Mouse (Mus musculus) MEL-GATA-1-ER (cell line): Measurements from ENCODE around the gene Bcl11a.
A peak's percentile ranks its signal among the peaks of the same experiment; 100 is the strongest.

Experiments
- DNase-seq: peaks from one replicate; pipeline ENCODE4 v3.0.0-alpha.2; 2012; ENCODE audit warnings: low read depth; ENCODE audit errors: extremely low read depth

The Bcl11a gene

DNA sequence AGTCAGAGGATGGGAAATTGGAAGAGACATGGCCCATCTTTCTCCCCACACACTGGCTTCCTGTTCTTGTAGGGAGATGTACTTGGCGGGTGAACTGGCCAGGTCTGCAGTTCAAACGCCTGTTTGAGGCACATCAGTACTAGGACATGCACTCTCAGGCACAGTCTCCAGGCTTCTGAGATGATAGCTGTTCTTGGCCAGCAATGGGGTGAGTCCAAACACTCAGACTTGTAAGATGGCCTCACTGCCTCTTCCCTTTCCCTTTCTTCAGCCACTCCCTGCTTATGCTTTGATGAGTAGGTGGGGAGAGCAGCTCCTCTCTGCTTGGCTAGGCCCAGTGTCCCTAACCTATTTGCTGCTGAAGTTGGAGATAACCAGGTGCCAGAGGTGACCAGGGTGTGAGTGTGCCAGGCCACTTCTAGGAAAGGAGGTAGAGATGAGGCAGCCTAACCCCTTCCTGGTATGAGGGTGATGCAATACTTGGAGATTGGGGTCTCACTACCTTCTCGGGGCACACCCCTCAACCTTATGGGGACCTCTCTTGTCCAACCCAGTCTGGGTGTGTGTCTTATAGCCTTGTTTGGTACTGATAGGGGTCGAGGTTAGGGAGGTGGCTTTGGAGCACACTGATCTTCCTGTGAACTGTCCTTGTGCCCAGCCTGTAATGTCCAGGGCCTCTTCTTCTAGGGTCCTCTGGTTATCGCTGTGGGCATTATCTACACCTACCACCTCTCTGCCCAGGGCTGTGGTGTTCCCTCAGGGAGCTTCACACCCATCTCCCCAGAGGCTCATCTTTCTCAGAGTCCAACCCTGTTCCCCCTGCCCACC lies 51.7 kb downstream of the Bcl11a start:
- DNase-seq: no peak

GRCm38 (mm10) chr11:24130186-24130760 lies 52.4 kb downstream of the Bcl11a start:
- no peak for DNase-seq

GRCm38 (mm10) chr11:24131818-24132217 lies 54.0 kb downstream of the Bcl11a start:
- no peak for DNase-seq

DNA sequence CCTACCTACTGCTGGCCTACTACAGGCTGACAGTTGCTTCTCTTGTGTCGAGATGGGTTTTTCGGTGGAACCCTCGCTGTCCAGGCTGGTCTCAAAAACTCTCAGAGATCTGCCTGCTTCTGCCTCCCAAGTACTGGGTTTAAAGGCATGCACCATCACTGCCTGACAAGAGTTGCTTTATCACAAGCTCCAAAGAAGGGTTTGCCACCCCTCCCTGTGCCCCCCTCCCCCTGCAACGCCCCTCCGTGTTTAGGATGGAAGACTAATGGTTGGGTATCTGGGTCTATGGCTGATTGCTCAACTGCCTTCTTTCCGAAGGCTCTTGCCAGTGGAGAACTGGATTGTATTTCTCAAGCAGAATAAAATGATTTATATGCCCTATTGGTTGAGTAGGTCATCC lies 54.5 kb downstream of the Bcl11a start:
- DNase-seq: no peak

DNA sequence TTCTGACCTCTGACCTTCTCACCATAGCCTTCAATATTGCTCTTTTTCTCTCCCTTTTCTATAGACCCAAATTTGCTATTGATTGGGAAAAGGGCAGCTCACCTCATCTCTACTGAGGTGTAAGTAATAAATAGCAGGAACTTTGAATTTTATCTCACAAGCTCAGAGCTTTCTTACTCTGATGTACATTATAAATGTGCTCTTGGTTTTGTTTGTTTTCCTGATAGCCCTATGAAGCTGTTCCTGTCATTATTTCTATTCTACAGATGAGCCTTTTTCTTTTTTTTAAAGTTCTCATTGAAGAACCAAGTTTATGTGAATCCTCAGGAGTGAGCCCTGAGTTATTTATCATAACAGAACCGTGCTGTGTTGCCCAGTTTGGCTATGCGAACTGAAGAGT lies 55.0 kb downstream of the Bcl11a start:
- DNase-seq: no peak

DNA sequence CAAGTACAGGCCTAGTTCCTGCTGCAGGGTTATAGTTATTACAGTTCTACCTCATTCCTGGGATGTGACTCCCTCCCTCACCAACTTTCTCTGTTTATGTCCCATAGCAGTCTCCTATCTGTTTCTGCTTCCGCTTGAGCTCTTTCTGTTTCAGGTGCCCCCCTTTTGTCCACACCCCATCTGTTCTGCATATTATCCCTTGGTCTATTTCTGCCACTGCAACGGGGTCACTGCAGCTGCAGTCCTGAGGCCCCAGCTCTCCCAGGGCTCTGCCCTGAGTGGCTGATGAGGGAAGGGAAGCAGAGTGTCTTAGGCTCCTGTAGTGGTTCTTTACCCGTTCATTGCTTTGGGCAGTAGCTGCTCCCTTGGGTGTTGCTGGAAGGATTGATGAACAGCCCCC lies 55.6 kb downstream of the Bcl11a start:
- DNase-seq: no peak

GRCm38 (mm10) chr11:24133928-24134327 lies 56.1 kb downstream of the Bcl11a start:
- no peak for DNase-seq

DNA sequence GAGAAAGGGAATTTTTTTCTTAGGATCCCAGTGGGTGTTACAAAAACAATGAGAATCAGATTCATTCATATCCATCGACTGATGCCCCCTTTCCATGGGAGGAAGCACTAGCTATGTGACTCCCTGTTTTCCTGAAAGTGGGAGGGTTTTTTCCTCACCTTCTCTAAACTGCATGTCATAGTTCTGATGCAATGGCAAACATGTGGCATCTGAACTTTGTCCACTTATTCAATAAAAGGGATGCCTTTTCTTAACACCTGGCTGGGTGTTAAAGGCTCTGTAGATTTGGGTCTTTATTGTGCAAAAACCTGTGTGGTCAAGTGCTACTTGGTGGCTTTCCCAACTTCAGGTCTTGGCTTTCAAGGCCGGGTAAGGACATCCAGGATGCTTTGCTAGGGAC lies 57.4 kb downstream of the Bcl11a start:
- DNase-seq: no peak

- peak; percentile 98 for DNase-seq
Observed at GRCm38 (mm10) chr11:24136084-24136785, 58.4 kb downstream of the Bcl11a start.

DNA sequence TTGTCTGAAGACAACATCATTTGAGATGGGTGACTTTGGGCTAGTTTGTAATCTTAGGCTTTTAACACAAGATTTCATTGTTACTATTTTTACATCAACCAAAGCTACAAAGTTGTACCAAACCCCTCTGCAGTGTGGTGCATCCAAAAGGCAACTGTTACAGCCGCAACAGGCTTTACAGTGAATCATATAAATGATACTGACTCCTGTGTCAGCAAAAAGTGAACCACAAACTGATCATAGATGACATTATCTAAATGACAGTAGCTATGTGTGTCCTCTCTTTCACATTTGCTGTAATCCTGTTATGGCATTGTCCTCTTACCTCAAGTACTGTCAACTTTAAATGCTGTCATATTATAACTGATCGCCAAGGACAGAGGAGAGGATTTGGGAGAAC lies 60.0 kb downstream of the Bcl11a start:
- no peak for DNase-seq

DNA sequence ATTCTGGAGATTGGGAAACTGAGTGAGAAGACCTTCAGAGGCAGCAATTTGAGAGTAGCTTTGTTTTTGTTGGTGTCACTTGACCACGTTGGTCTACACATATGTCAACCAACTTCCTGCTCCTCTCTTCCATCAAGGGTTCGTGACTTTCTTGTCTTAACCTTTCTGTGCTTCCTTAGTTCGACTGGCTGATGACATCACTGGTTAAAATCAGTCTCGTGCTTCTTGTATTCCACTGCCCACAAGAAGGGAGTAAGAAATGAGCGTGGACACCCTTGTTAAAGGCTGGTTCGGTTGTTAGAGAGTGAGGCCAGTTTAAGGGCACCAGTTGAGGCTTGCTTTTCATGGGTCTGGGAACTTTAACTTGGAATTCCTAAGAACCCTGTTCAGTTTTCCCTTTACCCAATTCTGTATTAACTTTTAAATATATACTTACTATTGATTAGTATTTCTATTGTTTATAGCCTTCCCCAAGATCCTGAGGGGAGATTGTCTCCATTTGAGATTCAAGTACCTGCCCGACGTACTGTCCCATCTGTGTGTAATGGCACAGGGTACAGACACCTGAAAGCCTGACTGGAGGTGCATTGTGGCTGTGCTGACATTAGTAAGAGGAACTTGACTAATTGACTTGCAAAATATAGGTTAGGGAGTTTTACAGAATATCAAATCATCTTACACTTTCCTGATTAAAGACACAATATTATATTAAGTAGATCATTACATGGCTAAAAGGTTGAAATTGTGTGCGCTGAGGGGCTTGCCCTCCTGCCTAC lies 60.9 kb downstream of the Bcl11a start:
- DNase-seq: no peak

GRCm38 (mm10) chr11:24139432-24139831 lies 61.6 kb downstream of the Bcl11a start:
- DNase-seq: peak; percentile 71

- DNase-seq: no peak
Observed at GRCm38 (mm10) chr11:24139952-24140351, 62.1 kb downstream of the Bcl11a start.

- DNase-seq: no peak
Observed at GRCm38 (mm10) chr11:24140948-24141347, 63.1 kb downstream of the Bcl11a start.

DNA sequence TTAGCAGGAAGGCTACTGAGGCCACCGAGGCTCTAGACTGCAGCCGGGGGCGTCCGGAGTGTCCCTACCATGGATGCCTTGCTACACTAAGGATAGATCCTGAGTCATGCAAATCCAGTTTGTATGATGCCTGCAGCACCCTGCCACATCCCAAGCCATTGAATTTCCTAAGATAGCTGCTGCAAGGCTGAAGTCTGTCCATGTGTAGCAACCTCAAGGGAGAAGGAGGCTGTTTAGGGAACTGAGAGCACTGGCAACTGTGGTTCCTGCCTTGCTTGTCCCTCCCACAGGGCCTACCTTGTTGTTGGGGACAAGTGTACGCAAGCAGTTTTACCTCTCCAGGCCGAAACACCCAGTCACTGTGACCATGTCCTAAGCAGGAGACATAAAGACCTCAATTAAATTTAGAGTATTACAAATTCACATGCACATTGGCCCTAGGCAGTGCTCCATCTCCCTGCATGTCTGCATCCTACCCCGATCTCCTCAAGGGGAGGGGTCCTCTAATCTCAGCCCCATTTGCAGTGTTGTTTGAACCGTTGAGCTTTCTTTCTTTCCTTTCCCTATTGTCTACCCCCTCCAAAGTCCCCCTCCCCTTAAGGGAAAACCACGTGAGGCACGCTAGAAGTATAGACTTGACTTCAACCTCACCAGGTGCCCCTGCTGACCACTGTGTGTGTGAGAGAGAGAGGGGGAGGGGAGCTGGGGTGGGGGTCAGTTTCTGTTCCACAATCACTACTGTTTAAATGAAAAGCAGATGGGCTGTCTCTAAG lies 63.8 kb downstream of the Bcl11a start:
- no peak for DNase-seq

- DNase-seq: no peak
Observed at GRCm38 (mm10) chr11:24142316-24142715, 64.5 kb downstream of the Bcl11a start.

DNA sequence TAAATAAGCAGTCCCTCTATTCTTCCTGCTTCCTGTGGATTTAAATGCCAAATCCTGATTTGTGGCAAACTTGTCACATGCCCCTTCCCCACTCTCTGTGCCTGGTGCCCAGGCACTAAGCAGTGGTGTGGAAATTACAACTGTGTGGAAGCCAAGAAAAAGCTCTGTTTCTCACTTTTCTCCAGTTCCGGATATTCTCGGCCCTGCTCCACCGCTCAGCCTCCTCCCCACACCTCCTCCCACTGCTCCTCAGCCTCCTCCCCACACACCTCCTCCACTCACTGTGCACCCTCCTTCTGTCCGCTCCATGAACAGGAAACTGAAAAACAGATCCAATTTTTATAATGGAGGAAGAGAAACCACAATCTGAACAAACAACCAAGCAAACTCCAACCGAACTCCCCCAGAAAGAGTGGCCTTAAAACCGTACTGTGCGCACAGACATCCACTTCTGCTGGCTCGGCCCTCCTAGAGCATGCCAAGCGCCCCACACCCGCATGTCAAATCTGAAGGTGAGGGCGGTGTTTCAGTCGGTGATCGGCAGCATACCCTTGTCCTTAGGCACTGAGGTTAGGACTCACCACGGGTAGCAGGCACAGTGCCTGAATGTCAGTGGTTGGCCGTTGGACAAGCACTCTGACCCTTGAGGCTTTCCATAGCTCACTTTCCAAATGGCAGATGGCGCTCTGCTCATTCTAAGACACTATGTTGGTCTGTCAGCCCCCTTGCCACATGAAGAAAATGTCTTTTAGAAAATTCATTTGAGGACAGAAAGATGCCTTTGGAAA lies 66.5 kb downstream of the Bcl11a start:
- no peak for DNase-seq

GRCm38 (mm10) chr11:24146034-24146433 lies 68.2 kb downstream of the Bcl11a start:
- no peak for DNase-seq

GRCm38 (mm10) chr11:24146437-24146836 lies 68.6 kb downstream of the Bcl11a start:
- no peak for DNase-seq

GRCm38 (mm10) chr11:24147698-24148097 lies 69.8 kb downstream of the Bcl11a start:
- no peak for DNase-seq
